Mouse (Mus musculus) liver, embryonic 12.5 days (tissue): ENCODE results near the gene Kcng4. TPM values are rescaled to one million over a fixed set of nuclear protein-coding genes. Genes with fewer than 3 reads are reported as not detected.

Experiments
- ATAC-seq: fragments of 200-750 bp; cut with Nextera tagmentation; 2 replicates; pipeline ENCODE4 v1.8.0; 2017; ENCODE audit warnings: moderate number of reproducible peaks, mild to moderate bottlenecking, moderate library complexity
- H3K27ac ChIP-seq: fragments of 300-500 bp; sonication (generic); 2 replicates; pipeline ENCODE4 v1.5.1; 2016; ENCODE audit warnings: mild to moderate bottlenecking
- H3K27me3 ChIP-seq: fragments of 300-500 bp; sonication (generic); replicated peaks from 2 replicates; pipeline ENCODE4 v1.6.1; 2016; ENCODE audit warnings: mild to moderate bottlenecking, moderate library complexity
- H3K36me3 ChIP-seq: fragments of 300-500 bp; sonication (generic); 2 replicates; pipeline ENCODE4 v1.6.1; 2016; ENCODE audit warnings: mild to moderate bottlenecking, moderate library complexity
- H3K4me1 ChIP-seq: fragments of 300-500 bp; sonication (generic); 2 replicates; pipeline ENCODE4 v1.6.1; 2016
- H3K4me2 ChIP-seq: fragments of 300-500 bp; sonication (generic); 2 replicates; pipeline ENCODE4 v1.6.1; 2016; ENCODE audit warnings: mild to moderate bottlenecking, moderate library complexity
- H3K4me3 ChIP-seq: fragments of 300-500 bp; sonication (generic); 2 replicates; pipeline ENCODE4 v1.5.1; 2016; ENCODE audit warnings: mild to moderate bottlenecking, moderate library complexity
- H3K9ac ChIP-seq: fragments of 300-500 bp; sonication (generic); 2 replicates; pipeline ENCODE4 v1.6.1; 2016; ENCODE audit warnings: mild to moderate bottlenecking, moderate library complexity
- H3K9me3 ChIP-seq: fragments of 300-500 bp; sonication (generic); replicated peaks from 2 replicates; pipeline ENCODE4 v1.6.1; 2016; ENCODE audit warnings: mild to moderate bottlenecking, moderate library complexity
- WGBS: fragments of 180-500 bp; shearing (Covaris S2); methylation state at CpG from one replicate; pipeline ENCODE4 v1.1.7; 2016; ENCODE audit not compliant: insufficient replicate concordance; 5-methylcytosine and 5-hydroxymethylcytosine counted together
- polyA plus RNA-seq: library from polyadenylated mRNA; unstranded; fragments of >200 nt; fragmentation: Nextera tagmentation; extraction: Ambion mirVana; gene quantifications from 2 replicates; pipeline ENCODE4 v1.2.1, GENCODE M21; 2016

Gene Kcng4
- polyA plus RNA-seq, 1 experiment from 2014 or later, result not detected

DNA sequence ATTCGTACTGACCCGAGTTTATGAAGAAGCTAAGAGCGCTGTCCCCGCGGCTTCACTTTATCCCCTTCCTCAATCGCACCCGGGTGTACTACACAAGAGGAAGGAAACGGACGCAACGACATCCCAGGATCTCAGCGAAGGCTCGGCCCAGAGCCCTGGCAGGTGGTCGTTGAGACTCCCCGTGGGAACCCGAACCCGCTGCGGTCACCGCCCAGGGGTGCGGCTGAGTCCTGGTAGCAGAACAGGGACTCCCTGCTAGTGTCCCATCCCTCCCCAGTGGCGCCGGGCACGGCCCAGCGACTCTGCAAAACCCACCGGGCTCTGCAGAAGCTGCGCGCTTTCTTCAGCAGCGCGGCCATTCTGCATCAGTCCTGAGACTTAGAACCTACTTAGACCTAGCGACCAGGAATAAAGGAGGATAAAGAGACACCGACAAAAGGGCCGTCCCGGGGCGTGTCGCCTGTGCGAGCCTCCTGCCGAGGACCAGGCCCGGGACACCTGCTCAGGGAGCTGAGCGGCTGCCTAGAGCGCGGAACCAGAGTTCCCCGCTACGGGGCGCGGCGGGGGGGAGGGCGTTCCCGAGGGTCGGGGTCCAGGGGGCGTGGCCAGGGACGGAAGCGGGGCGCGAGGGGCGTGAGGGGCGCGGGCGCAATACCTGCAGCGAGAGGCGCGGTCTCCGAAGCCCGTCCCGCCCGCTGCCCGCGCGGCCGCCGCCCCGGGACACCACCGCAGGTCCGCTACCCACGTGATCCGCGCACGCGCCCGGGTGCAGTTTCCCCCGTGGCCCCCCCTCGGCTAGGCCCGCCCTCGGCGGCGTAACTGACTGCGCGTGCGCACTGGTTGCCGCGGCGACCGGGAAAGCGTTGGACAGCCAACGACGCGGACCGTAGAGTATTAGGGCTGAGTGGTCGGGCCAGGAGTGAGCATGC is 60.8 kb downstream of the Kcng4 start, which contains the start of the genes Hsdl1 and Dnaaf1:
TSS of gene Hsdl1 (minus strand) at position 747 of the 929 bp plus-strand sequence.
TSS of gene Dnaaf1 (plus strand) at position 799 of the 929 bp plus-strand sequence.
- Histone ChIP-seq H3K4me2 (peak within 1 kb of the TSS; percentile 97), H3K27me3 (peaks cover 22% of the 10 kb centered on the region), H3K9ac (peak within 1 kb of the TSS; percentile 84), H3K4me1 (peaks cover 73% of the 10 kb centered on the region), H3K36me3 (no peaks in the 10 kb centered on the region), H3K9me3 (no peaks in the 10 kb centered on the region), H3K4me3 (peak within 1 kb of the TSS; percentile 85), H3K27ac (peak within 1 kb of the TSS; percentile 79)
- WGBS, result under 1% methylated on average over 75 of the region's 97 CpGs
- peak; percentile 88 for ATAC-seq

Other genes starting within 250 kb of the Kcng4 start
- gene Mlycd, start 240.8 kb downstream of the Kcng4 start, polyA plus RNA-seq, result 11.7 TPM in 2 replicates
- gene Osgin1, start 201.6 kb downstream of the Kcng4 start, polyA plus RNA-seq, result 13.3 and 13.6 TPM in 2 replicates
- gene Necab2, start 189.0 kb downstream of the Kcng4 start, polyA plus RNA-seq, result 0.23 and 0.25 TPM in 2 replicates
- not detected in 2 replicates for gene Slc38a8, start 134.0 kb downstream of the Kcng4 start, polyA plus RNA-seq
- 45.7 and 48.8 TPM in 2 replicates for gene Mbtps1, start 76.9 kb downstream of the Kcng4 start, polyA plus RNA-seq
- 25.0 and 25.5 TPM in 2 replicates for gene Hsdl1, start 60.5 kb downstream of the Kcng4 start, polyA plus RNA-seq
- gene Dnaaf1, start 60.4 kb downstream of the Kcng4 start, polyA plus RNA-seq, result 0.11 and 0.13 TPM in 2 replicates
- 10.2 and 10.7 TPM in 2 replicates for gene Taf1c, start 30.5 kb downstream of the Kcng4 start, polyA plus RNA-seq
- gene Adad2, start 22.9 kb downstream of the Kcng4 start, polyA plus RNA-seq, result 0.08 TPM in 1 of 2 replicates, not detected in the other
- 0.41 and 0.66 TPM in 2 replicates for gene Wfdc1, start 30.7 kb upstream of the Kcng4 start, polyA plus RNA-seq
- 0.07 and 0.14 TPM in 2 replicates for gene Atp2c2, start 64.3 kb upstream of the Kcng4 start, polyA plus RNA-seq
- 6.1 and 6.7 TPM in 2 replicates for gene Tldc1, start 142.7 kb upstream of the Kcng4 start, polyA plus RNA-seq
- gene Cotl1, start 204.9 kb upstream of the Kcng4 start, polyA plus RNA-seq, result 46.5 and 49.5 TPM in 2 replicates
- 7.0 and 7.7 TPM in 2 replicates for gene Klhl36, start 226.6 kb upstream of the Kcng4 start, polyA plus RNA-seq